Mouse (Mus musculus): ENCODE data around the gene Ccdc39.

Gene Ccdc39

DNA sequence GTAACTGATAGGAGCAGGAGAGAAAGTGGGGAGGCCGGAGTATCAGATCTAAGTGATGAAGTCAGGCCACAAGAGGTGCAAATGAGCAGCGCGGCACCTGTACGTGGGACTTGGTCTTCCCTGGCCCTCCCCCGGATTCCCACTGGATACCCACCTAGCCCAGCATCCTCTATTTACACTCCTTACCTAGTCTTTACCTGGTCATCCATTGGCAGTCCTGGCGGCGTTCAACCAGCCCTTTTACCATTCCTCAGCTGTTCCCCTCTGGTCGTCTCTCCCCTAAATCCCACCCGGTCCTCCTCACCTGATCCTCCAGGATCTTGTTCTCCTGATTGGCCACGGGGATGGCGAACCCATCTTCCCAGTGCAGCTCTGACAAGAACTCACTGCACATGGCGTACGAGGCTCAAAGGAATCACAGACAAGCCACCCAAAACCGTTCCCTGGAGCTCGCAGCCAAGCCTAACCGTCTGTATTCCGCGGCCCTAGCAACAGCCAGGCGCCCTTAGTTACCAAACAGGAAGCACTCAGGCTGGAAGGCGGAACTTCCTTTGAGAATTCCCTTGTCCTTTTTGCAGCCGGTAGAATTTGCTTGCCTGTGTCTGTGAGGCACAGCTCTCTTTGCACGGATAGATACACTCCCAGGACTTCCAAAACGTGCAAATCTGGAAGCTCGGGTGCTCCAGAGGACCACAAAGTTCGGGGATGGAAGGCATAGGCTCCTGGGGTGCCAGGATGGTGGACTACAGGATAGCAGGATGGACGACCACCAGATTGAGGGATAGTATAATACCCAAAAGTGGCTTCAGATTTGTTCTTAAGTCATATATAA lies at the start of gene Ccdc39:
TSS of gene Ccdc39 (minus strand) at position 510 of the 832 bp plus-strand sequence.
- peak; percentile 73 for DNase-seq

DNA sequence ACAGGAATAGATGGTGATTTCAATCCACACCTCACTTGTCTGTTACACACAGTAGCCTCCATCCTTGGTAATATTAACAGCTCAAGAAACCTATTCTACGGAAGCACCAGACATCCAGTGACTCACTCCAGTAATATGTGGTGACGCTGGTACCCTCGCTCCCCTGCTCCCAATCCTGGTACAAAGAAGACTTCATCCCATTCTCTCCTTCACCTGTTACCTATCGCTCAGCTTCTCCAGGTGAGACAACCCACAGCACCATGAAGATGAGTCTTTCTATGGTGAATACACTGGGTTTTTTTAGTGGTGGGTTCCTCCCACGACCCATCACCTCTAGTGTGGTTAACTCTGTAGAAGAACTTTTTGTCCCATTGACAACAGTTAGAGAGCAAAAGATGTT lies 49.3 kb upstream of the Ccdc39 start:
- DNase-seq: no peak

GRCm38 (mm10) chr3:33887438-33887837 lies 43.3 kb upstream of the Ccdc39 start:
- DNase-seq: no peak

- DNase-seq: no peak
Observed at GRCm38 (mm10) chr3:33883105-33883504, 39.0 kb upstream of the Ccdc39 start.

DNA sequence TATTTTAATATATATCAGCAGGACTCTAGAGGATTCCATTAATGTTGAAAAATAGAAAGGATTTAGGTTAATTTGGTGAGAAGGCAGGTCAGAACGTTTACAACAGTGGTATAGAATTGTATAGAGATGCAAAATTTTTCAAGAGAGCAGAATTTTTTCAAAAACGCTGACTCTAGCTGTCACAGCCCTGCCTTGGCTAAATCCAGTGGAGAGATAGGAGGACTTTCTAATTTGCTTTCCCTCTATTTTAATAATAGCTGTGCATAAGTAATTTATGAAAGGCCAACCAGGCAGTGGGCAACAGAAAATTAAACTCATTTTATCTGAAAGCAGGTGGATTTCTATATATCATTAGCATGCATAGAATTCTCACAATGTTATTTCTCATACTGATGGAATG lies 38.6 kb upstream of the Ccdc39 start:
- DNase-seq: no peak

DNA sequence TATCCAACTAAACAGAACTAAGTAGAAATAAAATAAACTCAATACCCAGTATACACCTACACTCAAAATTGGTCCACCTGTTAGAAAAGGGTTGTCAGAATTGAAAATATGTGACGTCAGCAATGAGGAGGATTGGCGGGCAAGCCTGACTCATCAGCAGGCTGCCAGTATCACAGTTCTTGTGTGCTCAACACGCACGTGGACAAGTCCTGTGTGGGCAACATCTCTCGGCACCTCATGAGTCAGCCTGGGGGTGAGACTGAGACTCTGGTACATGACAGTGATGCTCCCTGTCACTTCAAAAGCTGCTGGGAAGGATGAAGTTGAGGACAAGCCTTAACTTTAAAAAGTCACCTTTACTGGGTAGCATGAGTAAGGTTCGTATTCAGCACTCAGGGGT lies 34.6 kb upstream of the Ccdc39 start:
- no peak for DNase-seq

DNA sequence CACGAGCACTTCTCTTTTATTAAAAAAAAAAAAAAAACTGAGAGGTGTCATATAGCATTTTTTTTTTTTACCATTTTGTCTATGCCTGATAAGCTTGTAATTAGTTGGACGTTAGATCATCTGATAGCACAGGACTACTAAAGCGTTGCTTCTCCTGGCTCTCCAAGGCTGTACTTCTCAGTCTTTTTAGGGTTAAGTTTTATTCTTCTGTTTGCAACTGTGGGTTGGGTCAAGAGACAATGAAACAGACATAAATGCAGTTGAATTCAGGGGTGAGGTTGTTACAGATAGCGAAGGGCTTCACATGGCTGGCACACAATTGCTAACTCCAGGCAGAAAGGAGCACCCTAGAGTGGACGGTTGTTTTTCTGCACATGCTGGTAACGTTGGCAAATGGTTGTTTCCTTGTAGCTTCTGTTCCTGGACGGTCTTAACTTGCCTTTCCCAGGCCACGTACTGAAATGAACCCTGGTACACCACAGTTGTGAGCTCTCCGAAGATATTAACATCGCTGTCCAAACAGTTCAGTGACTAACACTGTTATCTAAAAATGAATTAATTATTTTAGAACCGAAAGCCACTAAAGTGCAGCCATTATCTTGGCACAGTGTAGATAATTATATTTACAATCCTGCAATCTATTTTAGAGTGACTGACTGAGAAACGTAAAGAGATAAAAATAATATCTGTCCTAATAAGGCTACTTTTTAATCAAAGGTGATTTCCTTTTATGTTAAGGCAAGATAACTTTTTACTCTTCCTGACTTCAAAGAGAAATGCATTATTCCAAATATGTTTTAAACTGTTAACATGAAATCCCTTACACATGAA lies 30.6 kb upstream of the Ccdc39 start:
- DNase-seq: no peak

DNA sequence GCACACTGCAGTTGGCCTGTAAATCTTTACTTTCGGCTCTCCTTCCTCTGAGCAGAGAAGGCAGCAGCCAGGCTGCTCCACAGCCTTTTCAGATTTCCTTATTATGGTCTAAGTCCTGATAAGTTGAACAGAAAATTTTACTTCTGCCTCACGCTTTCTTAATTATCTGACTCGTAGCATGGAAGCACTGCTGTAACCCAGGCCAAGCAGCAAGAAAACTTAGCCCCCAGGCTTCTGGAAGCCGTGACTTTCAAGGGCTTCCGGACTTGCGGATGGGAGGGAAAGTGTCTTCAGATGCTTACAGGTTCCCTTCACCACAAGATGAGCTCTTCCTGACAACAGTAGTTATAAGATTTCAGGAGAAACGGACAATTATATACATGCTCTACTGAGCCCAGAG lies 29.7 kb upstream of the Ccdc39 start:
- DNase-seq: no peak

GRCm38 (mm10) chr3:33873366-33873765 lies 29.3 kb upstream of the Ccdc39 start:
- no peak for DNase-seq

DNA sequence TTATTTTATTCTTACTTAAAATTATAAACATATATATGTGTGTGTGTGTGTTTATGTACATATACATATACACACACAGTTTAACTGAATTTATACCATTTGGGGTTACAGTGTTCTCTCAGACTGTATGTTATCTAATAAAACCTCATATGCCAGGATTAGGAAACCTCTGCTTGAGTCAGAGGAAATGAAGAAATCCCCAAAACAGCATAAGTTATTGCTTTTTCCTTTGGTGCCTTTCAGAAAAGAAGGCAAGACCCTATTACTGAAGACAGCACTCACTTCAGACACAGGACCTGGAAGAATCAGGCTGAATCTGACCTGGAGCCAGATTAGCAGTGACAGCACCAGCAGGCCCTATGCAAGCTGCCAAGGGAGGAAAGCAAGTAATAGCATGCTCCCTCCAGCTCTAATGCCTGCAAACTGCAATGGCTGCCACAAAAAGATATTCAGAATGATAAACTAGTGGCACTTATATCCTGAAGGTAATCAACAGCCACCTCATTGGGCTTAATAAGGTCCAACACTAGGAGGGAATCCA lies 20.0 kb upstream of the Ccdc39 start:
- DNase-seq: no peak

- no peak for DNase-seq
Observed at GRCm38 (mm10) chr3:33858939-33859338, 14.8 kb upstream of the Ccdc39 start.

DNA sequence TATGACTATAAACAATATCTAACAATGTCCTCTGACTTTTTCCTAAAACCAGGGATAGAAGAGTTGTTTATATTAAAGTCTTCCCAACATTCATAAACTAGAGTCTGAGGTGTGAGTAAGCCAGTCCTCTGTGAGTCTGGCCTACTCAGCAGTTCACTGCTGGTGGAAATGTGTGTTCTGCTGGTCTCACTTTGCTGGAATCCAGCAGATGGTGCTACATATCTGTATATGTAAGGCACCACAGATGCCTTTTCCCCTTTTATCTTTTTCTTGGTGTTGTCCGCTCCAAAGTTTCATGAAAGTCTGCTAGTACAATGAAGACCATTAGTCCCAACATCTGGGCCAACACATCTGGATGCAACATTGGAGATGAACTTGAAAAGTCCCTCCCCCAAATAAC lies 9.0 kb upstream of the Ccdc39 start:
- no peak for DNase-seq

DNA sequence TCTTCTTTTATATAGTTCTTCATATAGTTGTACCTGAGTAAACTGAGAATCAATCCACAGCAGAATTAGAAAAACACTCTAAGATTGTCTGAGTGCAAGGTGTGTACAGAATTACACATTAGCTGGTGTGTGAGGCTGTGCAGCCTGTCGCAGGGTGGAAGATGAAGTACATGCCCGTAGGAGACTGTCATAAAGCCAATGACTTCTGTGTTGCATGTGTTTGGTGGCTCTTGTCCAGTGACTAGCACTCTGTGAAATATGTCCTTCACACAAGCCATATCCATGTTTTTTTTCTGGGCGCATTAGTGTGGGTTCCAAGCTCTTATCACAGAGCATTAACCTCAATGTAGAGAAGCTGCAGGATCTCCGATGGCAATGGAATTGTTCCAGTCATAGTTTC lies 6.7 kb upstream of the Ccdc39 start:
- no peak for DNase-seq

GRCm38 (mm10) chr3:33846639-33847038 lies 2.5 kb upstream of the Ccdc39 start:
- DNase-seq: no peak

- DNase-seq: no peak
Observed at GRCm38 (mm10) chr3:33838877-33839276, 5.2 kb downstream of the Ccdc39 start.

DNA sequence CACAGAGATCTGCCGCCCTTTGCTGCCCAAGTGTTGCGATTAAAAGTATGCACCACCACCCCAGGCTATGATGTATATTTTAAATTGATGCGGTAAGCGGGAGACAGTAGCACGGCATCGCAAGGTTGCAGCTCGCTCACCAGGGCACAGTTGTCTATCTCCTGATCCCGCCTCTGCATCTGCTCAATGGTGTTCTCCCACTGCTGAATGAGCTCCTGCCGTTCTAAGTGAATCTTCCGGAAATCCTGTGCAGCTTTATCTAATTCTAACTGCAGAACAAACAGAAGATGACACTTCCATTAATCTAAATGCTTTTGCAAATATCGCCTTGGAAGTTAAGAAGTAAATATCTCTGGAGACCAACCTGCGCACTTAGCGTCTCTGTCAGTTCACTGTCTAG lies 7.5 kb downstream of the Ccdc39 start:
- DNase-seq: no peak

DNA sequence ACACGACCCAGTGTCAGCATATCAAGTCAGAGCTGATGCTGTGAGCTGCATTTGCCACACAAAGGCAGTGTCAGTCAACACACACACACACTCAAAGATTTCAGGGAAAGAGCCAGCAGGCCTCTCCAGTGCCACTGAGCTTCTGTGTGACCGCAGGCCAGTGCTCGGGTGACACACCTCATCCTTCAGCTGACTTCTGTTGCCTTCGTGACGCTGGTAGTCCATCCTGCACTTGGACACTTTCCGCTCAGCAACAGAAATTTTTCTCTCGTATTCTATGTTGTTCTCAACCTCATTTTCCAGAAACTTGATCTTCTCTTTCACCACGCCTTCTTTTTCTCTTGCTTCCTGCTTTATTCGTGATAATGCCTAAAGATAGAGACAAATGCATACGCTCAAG lies 11.8 kb downstream of the Ccdc39 start:
- no peak for DNase-seq

GRCm38 (mm10) chr3:33824135-33824946 lies 19.8 kb downstream of the Ccdc39 start:
- peak; percentile 46 for DNase-seq

DNA sequence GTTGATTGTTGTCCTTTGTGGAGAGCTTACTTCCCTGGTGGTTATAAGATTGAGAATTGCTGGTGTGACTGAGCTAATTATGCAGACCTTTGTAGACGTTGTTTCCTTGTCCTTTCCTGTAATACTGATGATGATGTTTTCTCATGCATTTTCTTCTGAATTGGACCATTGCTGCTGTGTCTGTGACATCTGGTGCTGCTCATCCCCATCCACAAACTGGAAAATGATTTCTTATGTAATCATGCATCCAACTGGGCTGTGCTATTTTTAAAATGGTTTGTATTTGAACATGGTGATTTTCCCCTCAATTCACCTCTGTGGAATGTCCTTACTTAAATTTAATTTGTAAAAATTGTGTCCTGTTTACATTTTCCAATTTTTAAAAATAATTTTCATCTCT lies 37.0 kb downstream of the Ccdc39 start:
- DNase-seq: no peak

DNA sequence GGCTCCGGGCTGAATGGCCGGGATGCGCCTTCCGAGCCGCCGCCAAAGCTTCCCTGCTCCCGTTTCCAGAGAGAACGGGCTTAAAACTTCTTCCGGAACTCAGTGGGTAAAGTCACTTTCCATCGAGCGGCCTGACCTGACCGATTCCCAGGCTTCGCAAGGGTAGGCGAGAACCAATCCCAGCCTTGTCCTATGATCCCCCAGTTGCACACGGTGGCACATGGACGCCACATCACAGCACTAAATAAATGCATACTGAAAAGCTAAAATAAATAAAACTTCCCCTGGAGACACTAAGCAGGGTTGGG lies 43.6 kb downstream of the Ccdc39 start:
- no peak for DNase-seq

- peak; percentile 96 for DNase-seq
Observed at GRCm38 (mm10) chr3:33799617-33800512, 44.2 kb downstream of the Ccdc39 start, which contains the start of gene Ttc14. Gene Ttc14 (plus strand): TSS chr3:33799832.

- DNase-seq: peak; percentile 10
Observed at GRCm38 (mm10) chr3:33790975-33791374, 53.1 kb downstream of the Ccdc39 start.

Data from kidney, adult 9 months (tissue).